Mouse (Mus musculus): Measurements from ENCODE around the gene Gm21983. TPM values are rescaled to one million over a fixed set of nuclear protein-coding genes. Genes with fewer than 3 reads are reported as not detected.
A peak's percentile ranks its signal among the peaks of the same experiment; 100 is the strongest.

The Gm21983 gene
- polyA plus RNA-seq, 1 experiment from 2014 or later = not detected

GRCm38 (mm10) chr7:27180036-27180435 lies 850 bp downstream of the Gm21983 start:
- no peak overlapping the region for H3K4me3 ChIP-seq
- no peak overlapping the region for H3K4me2 ChIP-seq (replicated peaks)
- WGBS = 50% methylated on average over 5 of the region's 5 CpGs

DNA sequence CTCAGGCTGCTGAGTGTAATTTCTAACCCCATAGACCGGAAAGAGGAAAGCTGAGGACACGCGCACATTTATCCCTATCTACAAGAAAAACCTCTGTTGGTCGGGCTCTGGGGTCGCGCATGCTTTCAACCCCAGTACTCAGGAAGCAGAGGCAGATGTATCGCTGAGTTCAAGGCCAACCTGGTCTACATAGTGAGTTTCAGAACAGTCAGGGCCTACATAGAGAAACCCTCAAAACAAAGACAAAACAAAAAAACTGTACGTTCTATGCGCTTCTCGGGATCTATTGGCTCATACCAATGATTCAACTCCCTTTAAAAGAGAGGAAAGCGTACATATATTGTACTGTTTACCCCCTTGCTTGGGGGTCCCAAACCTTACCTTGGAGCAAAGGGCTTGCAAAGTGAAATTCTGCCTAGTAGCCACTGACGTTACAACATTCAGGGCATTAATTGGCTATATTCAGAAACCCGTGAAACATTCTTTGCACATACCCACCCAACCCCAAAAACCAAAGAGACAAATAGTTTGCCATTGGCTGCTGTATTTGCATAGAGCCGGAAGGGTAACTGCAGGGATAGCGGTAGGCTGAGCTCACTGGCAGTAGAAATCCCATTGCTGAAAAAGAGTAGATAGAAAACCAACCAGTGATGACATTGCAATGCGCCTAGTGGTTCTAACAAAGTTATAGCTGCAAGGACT lies 1.5 kb downstream of the Gm21983 start:
- peaks cover 16% of the 10 kb centered on the region for H3K36me3 ChIP-seq
- peak overlapping the region; percentile 96 for H3K27ac ChIP-seq (replicated peaks)
- 47% methylated on average over 16 of the region's 16 CpGs for WGBS
- peak overlapping the region; percentile 53 for H3K4me2 ChIP-seq (replicated peaks)
- no peaks in the 10 kb centered on the region for H3K27me3 ChIP-seq
- H3K9ac ChIP-seq (replicated peaks) = peak overlapping the region; percentile 42; the same call in 1 of the 2 replicates
- ATAC-seq (replicated peaks) = no peak
- peak overlapping the region; percentile 84 for H3K4me3 ChIP-seq
- H3K9me3 ChIP-seq = no peaks in the 10 kb centered on the region
- peaks cover 19% of the 10 kb centered on the region for H3K4me1 ChIP-seq

More at GRCm38 (mm10) chr7:27180036-27180435, 850 bp downstream of the Gm21983 start:
- peaks cover 19% of the 10 kb centered on the region for H3K4me1 ChIP-seq
- no peaks in the 10 kb centered on the region for H3K9me3 ChIP-seq
- H3K27ac ChIP-seq (replicated peaks) = peak overlapping the region; percentile 96; the same call in 1 of the 2 replicates
- peaks cover 18% of the 10 kb centered on the region for H3K36me3 ChIP-seq
- no peak for ATAC-seq (replicated peaks)
- no peak overlapping the region for H3K9ac ChIP-seq (replicated peaks)
- H3K27me3 ChIP-seq = no peaks in the 10 kb centered on the region

DNA sequence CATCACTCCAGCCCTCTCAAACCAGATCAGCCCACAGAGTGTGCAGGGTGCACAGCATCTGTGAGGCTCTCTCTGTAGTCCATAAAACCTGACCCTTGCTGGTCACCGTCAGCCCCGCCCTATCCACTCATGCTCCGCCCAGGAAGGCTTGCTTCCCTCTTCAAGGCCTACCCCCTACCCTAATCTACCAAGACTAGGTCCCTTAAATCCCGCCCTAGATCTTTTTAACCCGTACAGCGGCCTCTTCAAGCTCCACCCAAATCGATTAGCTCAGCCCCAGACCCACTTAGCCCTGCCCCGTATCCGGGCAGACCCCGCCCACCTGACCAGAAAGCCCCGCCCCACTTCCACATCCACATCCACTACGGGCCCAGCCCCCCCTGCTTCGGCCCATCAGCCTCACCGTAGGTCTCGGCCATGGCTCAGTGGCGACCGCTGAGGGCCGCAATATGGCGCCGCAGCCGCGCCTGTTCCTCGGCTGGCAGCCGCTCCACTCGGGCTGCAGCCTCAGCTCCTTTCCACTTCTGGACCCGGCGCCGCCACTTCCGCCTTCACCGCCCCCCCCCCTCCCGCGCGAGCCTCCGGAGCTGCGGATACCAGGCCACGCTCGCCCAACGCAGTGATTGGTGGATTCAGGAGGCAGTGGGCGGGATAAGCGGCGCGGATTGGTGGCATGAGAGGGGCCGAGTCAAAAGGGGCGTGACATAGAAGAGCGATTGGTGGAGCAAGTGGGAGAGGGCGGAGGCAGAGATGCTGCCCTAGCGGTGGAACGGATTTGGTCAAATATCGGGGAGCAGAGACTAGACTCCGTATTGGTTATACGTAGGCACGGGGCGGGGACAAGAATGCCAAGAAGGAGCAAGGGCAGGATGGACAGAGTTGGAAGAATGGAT lies 2.3 kb downstream of the Gm21983 start, which contains the start of gene Rab4b:
Gene Rab4b, minus strand, starts transcription at position 573 of the 893 bp plus-strand sequence.
- H3K36me3 ChIP-seq = peaks cover 19% of the 10 kb centered on the region; the same call in 1 of the 2 replicates
- peak within 1 kb of the TSS; percentile 62 for H3K9ac ChIP-seq (replicated peaks)
- WGBS = 1% methylated on average over 52 of the region's 53 CpGs
- peak within 1 kb of the TSS; percentile 53 for H3K4me2 ChIP-seq (replicated peaks)
- peak within 1 kb of the TSS; percentile 84 for H3K4me3 ChIP-seq
- no peaks in the 10 kb centered on the region for H3K27me3 ChIP-seq
- H3K9me3 ChIP-seq = no peaks in the 10 kb centered on the region
- H3K27ac ChIP-seq (replicated peaks) = peak within 1 kb of the TSS; percentile 96
- peak; percentile 98 for ATAC-seq (replicated peaks)
- H3K4me1 ChIP-seq = peaks cover 19% of the 10 kb centered on the region

DNA sequence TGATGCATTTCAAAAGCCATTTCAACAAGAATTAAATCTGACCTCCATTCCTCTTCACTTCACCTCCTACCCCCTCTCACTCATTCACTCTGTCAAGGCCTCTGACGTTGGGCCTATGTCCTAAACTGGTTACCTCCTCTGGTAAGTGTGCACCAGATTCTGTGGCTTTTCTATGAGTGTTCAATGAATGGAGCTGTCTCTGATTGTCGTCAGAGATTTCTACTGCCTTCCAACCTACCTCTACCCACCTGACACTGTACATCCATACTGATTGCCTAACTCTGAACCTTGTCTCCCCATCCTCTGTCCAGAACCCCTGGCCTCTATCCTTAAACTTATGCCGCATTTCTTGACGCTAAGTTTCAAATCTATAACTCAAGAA lies 3.0 kb downstream of the Gm21983 start:
- no peak for ATAC-seq (replicated peaks)
- Histone ChIP-seq H3K4me1 (peaks cover 19% of the 10 kb centered on the region), H3K4me3 (peak overlapping the region; percentile 84), H3K27me3 (no peaks in the 10 kb centered on the region), H3K9me3 (no peaks in the 10 kb centered on the region), H3K9ac (replicated peaks) (peak overlapping the region; percentile 62), H3K27ac (replicated peaks) (peak overlapping the region; percentile 96), H3K4me2 (replicated peaks) (peak overlapping the region; percentile 53), H3K36me3 (peaks cover 19% of the 10 kb centered on the region)
- WGBS = 21% methylated on average over 4 of the region's 4 CpGs

DNA sequence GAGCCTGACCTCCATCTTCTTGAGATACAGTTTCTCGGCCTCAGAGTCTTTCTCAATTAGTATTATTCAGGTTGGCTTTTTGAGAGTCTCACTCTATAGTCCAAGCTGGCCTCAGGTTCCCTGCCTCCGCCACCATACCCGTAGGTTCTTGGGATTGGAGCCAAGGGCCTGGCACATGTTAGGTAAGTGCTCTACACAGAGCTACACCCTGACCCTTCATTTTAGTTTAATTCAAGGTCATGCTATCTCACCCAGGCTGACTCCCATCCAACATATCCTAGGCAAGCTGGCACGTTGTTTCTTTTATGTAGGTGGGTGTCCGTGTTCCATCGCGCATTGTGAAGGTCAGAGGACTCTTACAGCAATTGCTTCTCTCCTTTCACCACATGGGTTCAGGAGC lies 6.0 kb downstream of the Gm21983 start:
- Histone ChIP-seq H3K9ac (replicated peaks) (no peak overlapping the region), H3K9me3 (no peaks in the 10 kb centered on the region), H3K27ac (replicated peaks) (no peak overlapping the region), H3K36me3 (peaks cover 33% of the 10 kb centered on the region), H3K4me3 (no peak overlapping the region), H3K4me1 (peaks cover 16% of the 10 kb centered on the region), H3K4me2 (replicated peaks) (no peak overlapping the region), H3K27me3 (no peaks in the 10 kb centered on the region)
- 94% methylated on average over 7 of the region's 7 CpGs for WGBS
- no peak for ATAC-seq (replicated peaks)

DNA sequence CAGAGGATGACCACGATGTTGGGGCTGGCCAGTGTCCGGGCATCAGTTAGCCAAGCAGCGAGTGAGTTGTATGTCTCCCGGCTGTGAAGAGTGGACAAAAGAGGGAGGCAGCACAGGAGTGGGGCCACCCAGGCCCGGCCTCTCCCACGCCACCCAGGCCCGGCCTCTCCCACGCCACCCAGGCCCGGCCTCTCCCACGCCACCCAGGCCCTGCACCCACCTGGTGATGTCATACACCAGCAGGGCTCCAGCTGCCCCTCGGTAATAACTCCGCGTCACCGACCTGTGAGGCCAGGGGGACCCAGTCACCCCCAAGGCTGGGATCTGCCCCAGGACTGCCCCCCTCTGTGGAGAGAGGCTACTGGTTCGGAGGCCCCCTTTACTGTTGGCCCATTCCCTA lies 6.4 kb downstream of the Gm21983 start:
- Histone ChIP-seq H3K36me3 (peaks cover 34% of the 10 kb centered on the region), H3K4me2 (replicated peaks) (no peak overlapping the region), H3K4me1 (peaks cover 13% of the 10 kb centered on the region), H3K27ac (replicated peaks) (no peak overlapping the region), H3K9me3 (no peaks in the 10 kb centered on the region), H3K4me3 (no peak overlapping the region), H3K9ac (replicated peaks) (no peak overlapping the region), H3K27me3 (no peaks in the 10 kb centered on the region)
- no peak for ATAC-seq (replicated peaks)
- 93% methylated on average over 15 of the region's 15 CpGs for WGBS

DNA sequence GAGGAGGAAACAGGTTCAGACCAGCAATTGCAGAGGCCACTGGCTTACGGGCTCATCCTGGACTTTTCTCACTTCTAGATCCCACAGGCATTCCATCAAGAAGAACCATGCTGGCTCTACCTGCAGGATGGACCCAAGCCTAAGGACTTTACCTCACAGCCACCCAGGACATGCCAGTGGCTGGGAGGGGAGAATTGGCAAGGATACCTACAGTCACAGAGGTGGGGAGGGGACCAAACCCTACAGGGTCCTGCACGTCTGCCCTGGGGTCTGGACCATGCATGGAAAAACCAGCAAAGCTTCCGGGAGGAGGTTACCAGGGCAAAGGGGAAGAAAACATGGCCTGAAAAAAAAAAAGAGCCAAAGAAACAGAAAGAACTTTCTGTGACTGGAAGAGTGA lies 9.9 kb downstream of the Gm21983 start:
- H3K4me1 ChIP-seq = peaks cover 8% of the 10 kb centered on the region
- H3K9ac ChIP-seq (replicated peaks) = no peak overlapping the region
- 91% methylated on average over 3 of the region's 3 CpGs for WGBS
- H3K36me3 ChIP-seq = peaks cover 34% of the 10 kb centered on the region
- H3K9me3 ChIP-seq = no peaks in the 10 kb centered on the region
- no peaks in the 10 kb centered on the region for H3K27me3 ChIP-seq
- no peak overlapping the region for H3K4me3 ChIP-seq
- no peak for ATAC-seq (replicated peaks)
- no peak overlapping the region for H3K27ac ChIP-seq (replicated peaks)
- H3K4me2 ChIP-seq (replicated peaks) = no peak overlapping the region

DNA sequence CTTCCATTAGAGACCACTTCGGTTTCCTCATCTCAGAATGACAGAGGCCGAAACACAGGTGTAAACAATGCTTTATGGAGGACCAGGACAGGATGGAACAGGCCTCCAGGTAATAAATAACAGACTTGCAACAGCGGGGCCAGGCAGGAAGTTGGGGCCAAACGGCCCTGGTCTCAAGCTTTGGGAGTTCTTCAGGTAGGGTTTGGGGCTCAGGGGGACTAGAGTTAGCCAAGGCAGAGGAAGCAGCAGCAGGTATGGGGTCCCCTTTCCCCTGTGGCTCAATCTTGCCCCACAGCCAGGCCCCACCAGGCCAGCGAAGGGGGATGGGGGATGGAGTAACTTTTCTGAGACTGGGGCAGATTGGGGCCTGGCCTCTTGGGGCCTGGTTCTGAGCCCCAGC lies 12.5 kb downstream of the Gm21983 start:
- 97% methylated on average over 5 of the region's 5 CpGs for WGBS
- Histone ChIP-seq H3K4me1 (peaks cover 32% of the 10 kb centered on the region), H3K4me3 (no peak overlapping the region), H3K9me3 (no peaks in the 10 kb centered on the region), H3K36me3 (peaks cover 23% of the 10 kb centered on the region), H3K4me2 (replicated peaks) (no peak overlapping the region), H3K27me3 (no peaks in the 10 kb centered on the region), H3K9ac (replicated peaks) (no peak overlapping the region), H3K27ac (replicated peaks) (no peak overlapping the region)
- ATAC-seq (replicated peaks) = no peak

GRCm38 (mm10) chr7:27167475-27168094 lies 13.3 kb downstream of the Gm21983 start:
- Histone ChIP-seq H3K36me3 (peaks cover 16% of the 10 kb centered on the region), H3K9me3 (no peaks in the 10 kb centered on the region), H3K4me1 (peaks cover 40% of the 10 kb centered on the region), H3K4me3 (peak overlapping the region; percentile 90), H3K27me3 (no peaks in the 10 kb centered on the region), H3K9ac (replicated peaks) (peak overlapping the region; percentile 86), H3K4me2 (replicated peaks) (peak overlapping the region; percentile 85), H3K27ac (replicated peaks) (peak overlapping the region; percentile 97)
- WGBS = 75% methylated on average over 11 of the region's 11 CpGs
- no peak for ATAC-seq (replicated peaks)

GRCm38 (mm10) chr7:27166614-27167474 lies 14.0 kb downstream of the Gm21983 start, which contains the start of gene Egln2:
Gene Egln2, minus strand, starts transcription at chr7:27166802.
- H3K4me3 ChIP-seq = peak within 1 kb of the TSS; percentile 90
- peak within 1 kb of the TSS; percentile 86 for H3K9ac ChIP-seq (replicated peaks)
- H3K9me3 ChIP-seq = no peaks in the 10 kb centered on the region
- ATAC-seq (replicated peaks) = peak; percentile 81
- H3K4me2 ChIP-seq (replicated peaks) = peak within 1 kb of the TSS; percentile 85
- H3K36me3 ChIP-seq = peaks cover 11% of the 10 kb centered on the region
- WGBS = 1% methylated on average over 60 of the region's 61 CpGs
- peak within 1 kb of the TSS; percentile 97 for H3K27ac ChIP-seq (replicated peaks)
- H3K4me1 ChIP-seq = peaks cover 47% of the 10 kb centered on the region
- no peaks in the 10 kb centered on the region for H3K27me3 ChIP-seq

- WGBS = under 1% methylated on average over 42 of the region's 43 CpGs
- H3K4me1 ChIP-seq = peaks cover 52% of the 10 kb centered on the region
- H3K27me3 ChIP-seq = no peaks in the 10 kb centered on the region
- peaks cover 11% of the 10 kb centered on the region; the same call in 1 of the 2 replicates for H3K36me3 ChIP-seq
- ATAC-seq (replicated peaks) = peak; percentile 58
- H3K27ac ChIP-seq (replicated peaks) = peak overlapping the region; percentile 97
- H3K4me2 ChIP-seq (replicated peaks) = peak overlapping the region; percentile 85
- peak overlapping the region; percentile 86 for H3K9ac ChIP-seq (replicated peaks)
- peak overlapping the region; percentile 90 for H3K4me3 ChIP-seq
- H3K9me3 ChIP-seq = no peaks in the 10 kb centered on the region
These were observed 14.7 kb downstream of the Gm21983 start for GRCm38 (mm10) chr7:27166229-27166613.
